Mouse (Mus musculus) embryonic facial prominence, embryonic 13.5 days (tissue): ENCODE results near the gene Akt3. TPM values are rescaled to one million over a fixed set of nuclear protein-coding genes. Genes with fewer than 3 reads are reported as not detected.

Experiments
- ATAC-seq: fragments of 200-750 bp; cut with Nextera tagmentation; 2 replicates; pipeline ENCODE4 v1.8.0; 2017; ENCODE audit warnings: low read depth; ENCODE audit not compliant: insufficient number of reproducible peaks, insufficient read depth, low FRiP score, low TSS enrichment
- H3K27ac ChIP-seq: fragments of 300-500 bp; sonication (generic); 2 replicates; pipeline ENCODE4 v1.5.1; 2015; ENCODE audit warnings: moderate library complexity, mild to moderate bottlenecking, inconsistent platforms
- H3K27me3 ChIP-seq: fragments of 300-500 bp; sonication (generic); 2 replicates; pipeline ENCODE4 v1.6.1; 2015; ENCODE audit warnings: mild to moderate bottlenecking, inconsistent platforms
- H3K36me3 ChIP-seq: fragments of 300-500 bp; sonication (generic); 2 replicates; pipeline ENCODE4 v1.6.1; 2015; ENCODE audit warnings: mild to moderate bottlenecking, inconsistent platforms
- H3K4me1 ChIP-seq: fragments of 300-500 bp; sonication (generic); 2 replicates; pipeline ENCODE4 v1.6.1; 2015; ENCODE audit warnings: inconsistent platforms
- H3K4me2 ChIP-seq: fragments of 300-500 bp; sonication (generic); 2 replicates; pipeline ENCODE4 v1.6.1; 2015; ENCODE audit warnings: moderate library complexity, mild to moderate bottlenecking, inconsistent platforms
- H3K4me3 ChIP-seq: fragments of 300-500 bp; sonication (generic); 2 replicates; pipeline ENCODE4 v1.5.1; 2015; ENCODE audit warnings: mild to moderate bottlenecking, inconsistent platforms
- H3K9ac ChIP-seq: fragments of 300-500 bp; sonication (generic); 2 replicates; pipeline ENCODE4 v1.6.1; 2015; ENCODE audit warnings: mild to moderate bottlenecking, inconsistent platforms
- H3K9me3 ChIP-seq: fragments of 300-500 bp; sonication (generic); 2 replicates; pipeline ENCODE4 v1.6.1; 2016; ENCODE audit warnings: inconsistent platforms
- WGBS: fragments of 180-500 bp; shearing (Covaris S2); methylation state at CpG from one replicate; pipeline ENCODE4 v1.1.7; 2015; ENCODE audit warnings: mixed read lengths; 5-methylcytosine and 5-hydroxymethylcytosine counted together
- polyA plus RNA-seq: library from polyadenylated mRNA; unstranded; fragments of >200 nt; fragmentation: Nextera tagmentation; extraction: Ambion mirVana; gene quantifications from 2 replicates; pipeline ENCODE4 v1.2.1, GENCODE M21; 2015

Akt3 gene
- polyA plus RNA-seq: 6.5 and 7.3 TPM in 2 replicates

DNA sequence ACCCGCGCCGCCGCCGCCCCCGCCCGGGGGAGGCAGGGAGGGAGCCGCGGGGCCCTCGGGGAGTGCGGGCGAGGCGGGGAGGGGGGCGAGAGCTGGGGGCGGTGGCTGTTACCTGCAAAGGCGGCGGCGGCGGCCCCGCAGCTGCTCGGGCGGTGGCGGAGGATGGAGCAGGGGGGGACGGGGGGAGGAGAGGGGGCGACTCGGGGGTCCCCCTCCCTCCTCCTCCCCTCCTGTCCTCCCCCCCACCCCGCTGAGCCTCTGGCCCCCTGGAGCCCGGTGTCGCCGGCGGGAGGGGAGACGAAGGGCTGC lies at the start of gene Akt3:
TSS of gene Akt3 (minus strand) at position 170 of the 309 bp plus-strand sequence.
- Histone ChIP-seq H3K4me1 (peaks cover 20% of the 10 kb centered on the region), H3K9ac (peak within 1 kb of the TSS; percentile 86), H3K36me3 (no peaks in the 10 kb centered on the region), H3K4me3 (peak within 1 kb of the TSS; percentile 88), H3K4me2 (peak within 1 kb of the TSS; percentile 91), H3K27me3 (no peaks in the 10 kb centered on the region), H3K27ac (peak within 1 kb of the TSS; percentile 97), H3K9me3 (no peaks in the 10 kb centered on the region)
- no CpG with 5 or more reads among the region's 32 CpGs for WGBS
- no peak; the same call in 1 of the 2 replicates for ATAC-seq

DNA sequence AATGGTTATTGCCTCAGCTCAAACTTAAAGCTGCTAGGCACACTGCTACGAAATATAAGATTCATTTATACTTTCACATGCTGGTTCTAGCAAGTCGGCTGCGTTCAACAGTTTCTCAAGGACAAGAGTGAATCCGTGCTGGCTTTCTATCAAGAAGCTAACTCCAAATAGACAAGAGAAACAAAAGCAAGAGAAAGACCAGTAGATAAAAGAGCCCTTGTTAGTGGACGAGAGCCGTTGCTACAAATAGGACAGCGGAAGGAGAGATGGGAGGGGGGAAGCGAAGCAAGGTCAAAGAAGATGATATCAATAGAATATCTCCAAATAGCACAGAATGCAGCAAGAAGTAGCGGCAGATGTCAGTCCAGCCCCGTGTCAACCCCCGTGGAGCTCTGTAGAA lies 49.5 kb upstream of the Akt3 start:
- Histone ChIP-seq H3K4me3 (no peak overlapping the region), H3K27ac (no peak overlapping the region), H3K9ac (no peak overlapping the region), H3K36me3 (no peaks in the 10 kb centered on the region), H3K27me3 (no peaks in the 10 kb centered on the region), H3K4me2 (no peak overlapping the region), H3K9me3 (no peaks in the 10 kb centered on the region), H3K4me1 (no peaks in the 10 kb centered on the region)
- no peak for ATAC-seq
- 76% methylated on average over 11 of the region's 11 CpGs for WGBS

DNA sequence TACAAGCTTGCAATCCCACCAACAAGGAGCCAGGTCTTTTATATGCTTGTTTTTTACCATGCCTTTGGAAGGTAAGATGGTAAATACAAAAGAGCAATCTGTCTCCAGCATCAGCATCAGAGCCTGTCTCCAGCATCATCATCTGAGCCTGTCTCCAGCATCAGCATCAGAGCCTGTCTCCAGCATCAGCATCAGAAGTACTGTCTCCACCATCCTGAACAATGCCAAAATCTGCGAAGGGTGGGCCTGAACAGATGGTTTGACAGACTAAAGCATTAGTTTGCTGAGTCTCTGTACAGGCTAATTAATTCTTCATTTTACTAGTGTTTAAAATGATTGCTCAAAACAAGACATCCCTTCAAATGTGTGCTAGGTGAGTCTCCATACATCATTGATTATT lies 40.2 kb upstream of the Akt3 start:
- Histone ChIP-seq H3K27ac (no peak overlapping the region), H3K4me1 (peaks cover 5% of the 10 kb centered on the region; the same call in 1 of the 2 replicates), H3K4me3 (no peak overlapping the region), H3K9ac (no peak overlapping the region), H3K36me3 (no peaks in the 10 kb centered on the region), H3K27me3 (no peaks in the 10 kb centered on the region), H3K9me3 (no peaks in the 10 kb centered on the region), H3K4me2 (no peak overlapping the region)
- ATAC-seq: no peak
- WGBS: 91% methylated on average over 1 of the region's 1 CpGs

GRCm38 (mm10) chr1:177286764-177287163 lies 28.8 kb upstream of the Akt3 start:
- no peak overlapping the region for H3K9ac ChIP-seq
- no peak for ATAC-seq
- H3K4me1 ChIP-seq: no peaks in the 10 kb centered on the region
- H3K27me3 ChIP-seq: no peaks in the 10 kb centered on the region
- H3K9me3 ChIP-seq: no peaks in the 10 kb centered on the region
- no peak overlapping the region for H3K4me3 ChIP-seq
- no peak overlapping the region for H3K4me2 ChIP-seq
- no peak overlapping the region for H3K27ac ChIP-seq
- 16% methylated on average over 3 of the region's 3 CpGs for WGBS
- H3K36me3 ChIP-seq: no peaks in the 10 kb centered on the region

GRCm38 (mm10) chr1:177281925-177282324 lies 23.9 kb upstream of the Akt3 start:
- H3K9ac ChIP-seq: no peak overlapping the region
- ATAC-seq: no peak
- H3K4me2 ChIP-seq: no peak overlapping the region
- no peaks in the 10 kb centered on the region for H3K27me3 ChIP-seq
- H3K4me1 ChIP-seq: no peaks in the 10 kb centered on the region
- H3K36me3 ChIP-seq: no peaks in the 10 kb centered on the region
- no peaks in the 10 kb centered on the region for H3K9me3 ChIP-seq
- no peak overlapping the region for H3K27ac ChIP-seq
- H3K4me3 ChIP-seq: no peak overlapping the region

- Histone ChIP-seq H3K27ac (no peak overlapping the region), H3K9me3 (no peaks in the 10 kb centered on the region), H3K27me3 (no peaks in the 10 kb centered on the region), H3K4me2 (no peak overlapping the region), H3K4me3 (no peak overlapping the region), H3K4me1 (no peaks in the 10 kb centered on the region), H3K9ac (no peak overlapping the region), H3K36me3 (no peaks in the 10 kb centered on the region)
- no peak for ATAC-seq
- WGBS: 88% methylated on average over 5 of the region's 5 CpGs
Observed at GRCm38 (mm10) chr1:177277361-177277760, 19.4 kb upstream of the Akt3 start.

GRCm38 (mm10) chr1:177267645-177268044 lies 9.6 kb upstream of the Akt3 start:
- H3K9me3 ChIP-seq: no peaks in the 10 kb centered on the region
- 60% methylated on average over 1 of the region's 1 CpGs for WGBS
- H3K36me3 ChIP-seq: no peaks in the 10 kb centered on the region
- no peaks in the 10 kb centered on the region for H3K27me3 ChIP-seq
- no peak overlapping the region for H3K4me2 ChIP-seq
- no peak overlapping the region for H3K9ac ChIP-seq
- no peak overlapping the region for H3K27ac ChIP-seq
- H3K4me1 ChIP-seq: 0 out of 2 replicates have a peak, but pooled peaks cover 2% of the 10 kb centered on the region
- H3K4me3 ChIP-seq: no peak overlapping the region
- no peak for ATAC-seq

DNA sequence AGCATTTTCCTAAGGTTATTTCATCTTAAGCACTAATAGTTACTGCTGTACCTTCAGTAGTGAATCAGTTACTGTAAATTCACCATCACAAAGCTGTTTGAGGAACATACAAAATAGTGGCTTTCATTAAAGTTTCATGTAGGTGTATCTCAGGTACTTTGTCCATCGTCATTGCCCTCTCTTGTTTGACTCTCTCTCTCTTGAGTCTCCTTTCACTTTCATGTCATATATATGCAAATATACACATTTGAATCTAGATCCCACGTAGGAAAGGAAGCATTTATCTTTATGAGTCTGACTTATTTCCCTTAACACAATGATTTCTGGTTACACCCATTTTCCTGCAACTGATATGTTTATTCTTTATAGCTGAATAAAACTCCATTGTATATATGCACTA lies 4.9 kb upstream of the Akt3 start:
- Histone ChIP-seq H3K36me3 (no peaks in the 10 kb centered on the region), H3K4me2 (no peak overlapping the region), H3K4me1 (peaks cover 20% of the 10 kb centered on the region), H3K4me3 (no peak overlapping the region), H3K27me3 (no peaks in the 10 kb centered on the region), H3K27ac (no peak overlapping the region), H3K9me3 (no peaks in the 10 kb centered on the region), H3K9ac (no peak overlapping the region)
- WGBS: 83% methylated on average over 2 of the region's 2 CpGs
- ATAC-seq: no peak

DNA sequence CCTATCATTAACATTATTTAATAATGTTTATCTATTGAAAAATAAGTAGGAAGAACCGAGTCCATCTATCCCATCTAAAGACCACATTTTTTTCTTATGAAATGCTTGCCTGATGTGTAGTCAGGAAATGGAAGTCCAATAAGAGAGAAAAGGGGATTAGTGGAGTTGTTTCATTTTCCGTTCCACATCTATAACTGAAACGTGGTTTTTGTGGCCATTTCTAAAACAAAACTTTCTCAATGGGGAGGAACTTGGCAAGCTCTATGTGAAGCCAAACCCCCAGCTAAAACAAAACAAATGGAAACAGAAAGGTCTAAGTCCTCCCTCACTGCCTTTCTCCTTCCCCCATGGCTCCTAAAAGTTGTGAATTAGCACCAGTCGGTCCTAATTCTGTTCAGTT lies 2.8 kb upstream of the Akt3 start:
- H3K4me3 ChIP-seq: no peak overlapping the region
- H3K27me3 ChIP-seq: no peaks in the 10 kb centered on the region
- peaks cover 20% of the 10 kb centered on the region for H3K4me1 ChIP-seq
- H3K9me3 ChIP-seq: no peaks in the 10 kb centered on the region
- peak overlapping the region; percentile 44; the same call in 1 of the 2 replicates for H3K27ac ChIP-seq
- H3K36me3 ChIP-seq: no peaks in the 10 kb centered on the region
- WGBS: 39% methylated on average over 4 of the region's 4 CpGs
- no peak overlapping the region for H3K4me2 ChIP-seq
- ATAC-seq: no peak
- no peak overlapping the region for H3K9ac ChIP-seq

DNA sequence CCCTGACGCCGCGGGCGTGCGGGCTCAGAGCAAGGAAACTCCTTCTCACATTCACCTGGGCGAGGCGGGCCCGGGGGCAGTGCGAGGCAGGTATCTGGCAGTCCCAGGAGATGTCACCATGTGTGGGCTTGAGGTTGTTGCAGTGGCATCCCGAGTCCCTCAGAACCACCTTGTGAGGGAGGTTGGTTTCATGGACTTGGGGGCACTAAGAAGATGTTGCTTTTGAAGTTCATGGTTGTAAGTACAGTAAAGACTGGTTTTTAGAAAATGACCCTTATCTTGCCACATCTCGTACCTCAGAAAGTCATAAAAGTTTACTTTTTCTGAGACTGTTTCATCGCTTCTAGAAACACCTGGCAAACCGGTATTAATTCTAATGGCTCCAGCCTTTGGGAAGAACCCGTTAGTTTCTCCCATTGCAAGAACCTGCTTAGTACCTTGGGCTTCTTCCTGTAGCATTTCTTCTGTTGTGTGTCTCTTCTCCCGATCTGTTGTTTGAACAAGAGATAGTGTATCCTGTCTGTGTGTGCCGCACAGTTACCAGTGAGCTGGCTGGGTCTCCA lies 1.1 kb upstream of the Akt3 start:
- no peaks in the 10 kb centered on the region for H3K36me3 ChIP-seq
- H3K4me3 ChIP-seq: peak overlapping the region; percentile 88
- H3K4me2 ChIP-seq: peak overlapping the region; percentile 91
- no peaks in the 10 kb centered on the region for H3K27me3 ChIP-seq
- peaks cover 20% of the 10 kb centered on the region for H3K4me1 ChIP-seq
- 22% methylated on average over 16 of the region's 16 CpGs for WGBS
- H3K27ac ChIP-seq: peak overlapping the region; percentile 97
- no peak; the same call in 1 of the 2 replicates for ATAC-seq
- no peaks in the 10 kb centered on the region for H3K9me3 ChIP-seq
- H3K9ac ChIP-seq: peak overlapping the region; percentile 86

- H3K27ac ChIP-seq: peak overlapping the region; percentile 97
- under 1% methylated on average over 37 of the region's 86 CpGs for whole genome bisulfite sequencing
- H3K36me3 ChIP-seq: no peaks in the 10 kb centered on the region
- peak overlapping the region; percentile 91 for H3K4me2 ChIP-seq
- peaks cover 20% of the 10 kb centered on the region for H3K4me1 ChIP-seq
- peak overlapping the region; percentile 88 for H3K4me3 ChIP-seq
- ATAC-seq: peak; percentile 88
- H3K9ac ChIP-seq: peak overlapping the region; percentile 86
- H3K27me3 ChIP-seq: no peaks in the 10 kb centered on the region
- no peaks in the 10 kb centered on the region for H3K9me3 ChIP-seq
Observed at GRCm38 (mm10) chr1:177258343-177259037, 487 bp upstream of the Akt3 start.
